Mouse (Mus musculus) monocyte, adult 2 months (primary cell): ENCODE data around the gene Gabrb1.

ENCODE experiments used
- DNase-seq, 2 experiments: peaks; one replicate each; pipeline ENCODE4 v3.0.0; 2022; ENCODE audit warnings: low spot score in 2 of 2, low read depth in 1 of 2

Gene Gabrb1

DNA sequence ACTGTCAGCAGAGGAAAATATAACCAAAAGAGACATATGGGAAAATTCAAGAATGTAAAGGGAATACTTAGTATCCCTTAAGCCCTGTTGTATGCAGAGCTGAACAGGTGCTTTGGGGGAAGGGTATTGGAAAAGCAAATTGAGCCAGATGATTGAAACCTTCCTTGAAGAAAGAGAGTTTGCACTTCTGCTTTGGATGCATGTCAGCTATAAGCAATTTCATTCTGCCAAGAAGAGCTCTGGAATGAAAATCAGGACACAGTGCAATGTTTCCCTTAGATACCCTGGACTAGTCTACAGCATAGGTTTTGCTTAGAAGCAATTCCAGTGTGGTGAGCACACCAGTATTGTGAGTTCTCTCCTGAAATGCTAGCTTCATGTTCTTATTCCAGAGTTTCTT lies 170.4 kb downstream of the Gabrb1 start:
- no peak for DNase-seq

DNA sequence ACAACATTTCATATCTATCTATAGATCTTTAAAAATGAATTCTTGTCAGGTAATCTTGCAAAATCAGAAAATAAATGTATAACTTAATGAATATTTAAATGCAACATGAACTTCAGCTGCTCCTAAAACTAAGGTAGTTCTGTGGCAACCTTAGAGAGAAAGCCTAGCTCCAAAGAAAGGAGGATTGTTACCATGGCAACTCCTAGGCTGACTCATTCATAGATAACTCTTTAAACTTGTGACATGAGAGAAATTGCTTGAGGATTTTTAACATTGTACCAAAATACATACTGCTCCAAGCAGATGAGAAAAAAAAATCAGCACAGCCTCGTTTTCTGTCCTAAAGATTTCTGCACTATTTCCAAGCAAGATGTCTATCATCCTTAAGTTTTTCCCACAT lies 171.1 kb downstream of the Gabrb1 start:
- DNase-seq = no peak

DNA sequence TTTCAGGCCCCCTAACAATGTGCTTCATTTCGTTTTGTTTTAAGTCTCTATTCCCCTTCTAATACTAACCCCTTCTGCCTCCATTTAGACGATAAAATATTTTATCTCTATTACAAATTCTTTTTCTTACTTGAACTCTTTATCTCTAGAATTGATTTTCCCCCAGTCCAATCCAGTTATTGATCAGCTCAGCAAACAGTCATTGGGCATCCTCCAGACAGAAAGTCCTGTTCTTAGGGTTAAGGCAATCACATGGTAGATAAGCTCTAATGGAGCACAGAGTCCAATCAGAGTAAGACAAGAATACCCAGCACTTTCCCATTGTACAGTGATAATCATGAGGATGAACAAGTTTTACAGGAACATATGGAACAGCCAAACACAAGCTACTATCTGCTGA lies 172.4 kb downstream of the Gabrb1 start:
- no peak for DNase-seq

DNA sequence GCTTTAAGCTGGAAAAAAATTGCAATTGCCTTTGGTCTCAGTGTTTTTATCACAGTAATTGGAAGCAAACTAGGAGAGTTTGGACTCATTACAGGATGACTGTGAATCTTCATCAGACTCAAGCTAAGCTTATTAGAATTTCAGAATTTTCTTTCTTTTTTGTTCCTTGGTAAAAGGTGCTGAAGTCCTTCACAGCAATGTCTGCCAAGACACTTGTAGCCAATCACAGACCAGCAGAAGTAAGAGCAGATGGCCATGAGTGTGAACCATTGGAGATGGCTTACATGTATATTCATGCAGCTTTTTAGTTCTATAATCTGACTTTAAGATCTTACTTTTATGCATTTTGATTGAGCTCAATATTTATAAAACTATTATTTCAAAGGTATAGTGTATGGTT lies 184.3 kb downstream of the Gabrb1 start:
- DNase-seq = no peak

DNA sequence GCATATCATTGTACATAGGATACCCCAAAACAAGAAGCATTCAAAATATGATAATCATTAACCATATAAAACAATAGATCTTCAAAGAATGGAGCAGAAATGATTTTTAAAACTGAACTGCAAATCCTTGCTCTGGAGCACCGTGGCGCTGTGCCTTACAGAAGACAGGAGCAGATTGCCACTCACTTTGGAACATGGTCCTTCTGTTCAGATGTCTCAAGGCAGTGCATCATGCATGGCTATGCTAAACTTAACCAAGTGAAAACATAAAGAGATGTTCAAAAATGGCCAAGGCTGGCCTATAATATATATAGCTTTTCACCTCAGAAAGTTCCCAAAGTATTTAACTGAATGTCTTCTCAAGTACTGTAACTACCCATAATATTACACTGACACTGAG lies 240.3 kb downstream of the Gabrb1 start:
- no peak for DNase-seq

DNA sequence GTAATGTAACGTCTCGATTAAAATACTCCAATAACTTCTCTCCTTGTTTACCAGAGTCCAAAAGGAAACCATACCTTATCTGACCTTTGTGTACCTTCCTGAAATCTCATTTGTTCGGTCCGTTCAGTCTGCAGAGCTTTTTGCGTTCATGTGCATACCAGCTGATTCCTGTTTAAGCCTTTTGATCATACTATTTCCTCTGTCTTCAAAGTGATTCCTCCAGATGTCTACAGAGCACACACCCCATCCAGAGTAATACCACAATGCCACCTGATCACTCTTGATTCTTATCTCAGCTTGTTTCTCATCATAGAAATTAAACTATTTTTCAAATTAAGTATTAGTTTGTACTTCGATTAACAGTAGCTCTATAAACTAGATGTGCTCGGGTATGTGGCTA lies 245.5 kb downstream of the Gabrb1 start:
- no peak for DNase-seq

DNA sequence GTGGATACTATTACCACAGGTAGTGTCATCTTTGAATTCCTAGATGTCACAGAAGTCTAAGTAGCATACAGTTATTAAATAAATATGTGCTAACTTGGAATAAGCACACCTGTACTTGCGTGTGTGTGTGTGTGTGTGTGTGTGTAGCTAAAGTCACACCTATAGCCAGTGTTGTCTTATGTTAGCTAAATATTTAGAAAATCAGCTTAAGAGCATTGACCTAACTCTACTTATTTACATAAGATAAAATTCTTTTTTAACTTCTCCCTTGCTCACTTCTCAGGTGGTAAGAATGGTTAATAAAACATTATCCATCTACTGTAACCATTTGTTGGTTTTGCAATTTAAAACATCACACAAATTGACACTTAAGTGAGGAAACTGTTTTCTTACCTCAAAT lies 256.1 kb downstream of the Gabrb1 start:
- DNase-seq = no peak

DNA sequence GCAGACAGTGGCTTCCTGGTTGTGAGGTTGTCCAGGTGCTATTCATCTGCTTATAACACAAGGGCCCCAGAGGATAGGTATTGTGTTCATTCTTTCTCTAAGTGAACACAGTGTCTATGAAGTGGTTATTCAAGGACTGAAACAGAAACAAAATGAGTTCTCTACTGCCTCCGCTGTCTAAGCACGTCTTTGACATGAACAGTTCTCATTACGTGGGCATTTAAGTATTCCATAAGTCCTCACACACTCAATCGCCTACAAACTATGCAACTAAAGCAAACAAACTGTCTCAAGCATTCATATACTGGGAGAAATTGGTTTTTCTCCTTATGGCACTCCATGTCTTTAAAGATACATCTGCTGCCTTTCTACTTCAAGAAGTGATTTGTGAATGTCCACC lies 257.8 kb downstream of the Gabrb1 start:
- no peak for DNase-seq

DNA sequence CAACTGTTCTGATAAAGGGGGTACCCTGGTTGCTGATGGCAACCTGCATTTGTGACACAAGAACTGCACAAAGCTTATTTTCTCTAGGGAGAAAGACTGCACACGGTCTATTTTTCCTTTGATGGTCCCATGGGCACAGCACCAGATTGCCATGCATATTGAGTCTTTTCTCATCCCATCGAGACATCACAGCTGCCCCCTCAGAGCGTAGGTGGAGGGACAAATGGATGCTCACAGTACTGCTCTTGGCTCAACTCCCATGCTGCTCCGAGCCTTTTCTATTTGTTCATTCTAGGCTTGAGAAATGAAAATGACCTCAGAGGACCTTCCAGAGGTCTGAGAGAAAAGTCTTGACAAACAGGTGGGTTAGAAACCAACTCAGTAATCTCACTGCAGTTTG lies 259.3 kb downstream of the Gabrb1 start:
- no peak for DNase-seq

DNA sequence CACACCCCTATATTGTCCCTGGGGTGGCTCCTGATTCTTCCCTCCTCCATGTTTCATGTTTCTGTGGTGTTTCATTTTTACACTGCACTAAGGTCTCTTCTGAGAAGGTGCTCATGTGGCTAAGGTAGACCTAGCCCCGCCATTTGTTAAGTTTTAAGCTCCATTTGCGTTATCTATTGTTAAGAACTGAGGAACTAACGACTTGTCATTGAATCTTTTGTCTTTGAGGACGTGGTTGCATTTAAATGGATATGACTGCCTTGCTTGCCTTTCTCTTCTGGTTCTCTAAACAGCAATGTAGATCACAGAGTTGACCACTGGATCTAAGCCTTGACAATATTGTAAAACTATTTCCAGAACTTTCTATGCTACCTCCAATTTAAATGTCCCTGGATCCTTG lies 265.7 kb downstream of the Gabrb1 start:
- no peak for DNase-seq

DNA sequence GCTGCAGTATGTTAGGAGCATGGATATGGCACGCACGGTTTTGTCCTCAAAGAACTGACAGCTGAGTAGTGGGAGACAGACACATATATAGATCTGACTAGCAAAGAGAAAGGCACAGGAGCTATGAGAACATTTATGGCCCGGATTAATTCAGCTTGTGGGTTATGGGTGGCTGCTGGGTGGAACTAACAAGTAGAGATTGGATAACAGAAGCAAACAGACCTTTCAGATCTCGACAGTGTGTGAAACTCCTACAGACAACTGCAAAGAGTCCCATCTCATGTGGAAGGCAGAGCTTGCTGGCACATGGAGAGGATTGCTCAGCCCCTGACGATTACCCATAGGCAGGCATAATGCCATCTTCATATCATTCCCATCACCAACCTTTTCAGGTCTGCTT lies 268.4 kb downstream of the Gabrb1 start:
- no peak for DNase-seq

DNA sequence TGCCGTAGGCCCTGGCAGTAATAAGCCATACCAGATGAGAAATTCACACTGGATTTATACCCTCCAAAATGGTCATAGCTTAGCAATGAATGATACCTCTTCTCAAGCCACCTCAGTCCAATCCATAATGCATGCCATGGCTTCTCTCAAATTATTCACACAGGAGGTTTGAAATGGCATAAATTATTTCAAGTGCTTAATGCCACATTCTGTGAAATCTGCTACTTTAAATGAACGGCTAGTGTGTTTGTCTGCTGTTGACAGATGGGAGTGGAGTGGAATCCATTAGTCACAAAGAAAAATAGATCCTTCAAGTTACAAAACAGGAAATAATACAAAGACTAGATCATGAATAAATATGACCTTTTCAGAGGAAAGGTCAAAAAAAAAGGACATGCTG lies 272.1 kb downstream of the Gabrb1 start:
- DNase-seq = no peak

DNA sequence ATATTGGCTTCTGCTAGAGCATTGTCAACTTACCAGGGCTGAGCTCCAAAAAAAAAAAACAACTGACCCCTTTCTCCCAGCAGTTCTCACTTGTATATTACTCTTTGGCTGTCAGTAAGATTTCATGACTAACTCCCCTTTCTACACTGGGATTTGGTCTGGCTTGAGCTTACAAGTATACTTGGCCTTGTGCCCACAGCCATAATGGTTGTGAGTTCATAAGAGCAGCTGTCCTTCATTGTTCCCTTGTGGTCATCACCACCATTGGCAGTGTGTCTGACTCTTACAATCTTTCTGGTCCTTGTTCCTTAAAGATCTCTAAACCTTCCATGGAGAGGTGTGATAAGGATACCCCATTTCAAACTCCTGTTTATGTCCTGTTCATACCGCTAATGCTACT lies 293.5 kb downstream of the Gabrb1 start:
- DNase-seq = no peak

DNA sequence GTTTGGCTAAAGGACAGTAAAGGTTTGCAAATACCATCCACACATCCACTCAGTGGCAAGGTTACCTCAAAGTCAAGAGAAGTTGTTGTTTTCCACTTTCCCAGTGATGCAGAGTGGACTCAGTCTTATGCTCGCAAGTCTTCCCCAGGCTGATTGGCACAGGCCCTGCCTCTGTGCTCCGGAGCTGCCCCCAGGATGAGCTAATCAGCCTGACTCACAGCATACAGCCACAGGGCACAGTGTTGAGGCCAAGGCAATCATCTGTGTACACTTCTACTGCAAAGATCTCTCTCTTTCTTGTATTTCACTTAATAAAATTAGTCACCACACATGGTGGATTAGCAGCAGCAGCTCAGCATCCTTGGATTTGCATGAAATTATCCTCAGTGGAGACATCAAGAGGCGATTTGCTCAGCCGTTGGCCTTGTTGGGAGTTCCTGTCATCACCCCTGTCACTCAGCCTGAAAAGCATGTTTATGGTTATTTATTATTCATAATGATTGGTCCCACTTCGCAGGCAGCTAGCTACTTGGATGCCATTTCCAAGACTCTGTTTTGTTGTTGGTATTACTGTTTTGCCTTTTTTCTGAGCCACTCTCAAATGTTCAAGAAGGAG lies 297.3 kb downstream of the Gabrb1 start:
- no peak for DNase-seq

DNA sequence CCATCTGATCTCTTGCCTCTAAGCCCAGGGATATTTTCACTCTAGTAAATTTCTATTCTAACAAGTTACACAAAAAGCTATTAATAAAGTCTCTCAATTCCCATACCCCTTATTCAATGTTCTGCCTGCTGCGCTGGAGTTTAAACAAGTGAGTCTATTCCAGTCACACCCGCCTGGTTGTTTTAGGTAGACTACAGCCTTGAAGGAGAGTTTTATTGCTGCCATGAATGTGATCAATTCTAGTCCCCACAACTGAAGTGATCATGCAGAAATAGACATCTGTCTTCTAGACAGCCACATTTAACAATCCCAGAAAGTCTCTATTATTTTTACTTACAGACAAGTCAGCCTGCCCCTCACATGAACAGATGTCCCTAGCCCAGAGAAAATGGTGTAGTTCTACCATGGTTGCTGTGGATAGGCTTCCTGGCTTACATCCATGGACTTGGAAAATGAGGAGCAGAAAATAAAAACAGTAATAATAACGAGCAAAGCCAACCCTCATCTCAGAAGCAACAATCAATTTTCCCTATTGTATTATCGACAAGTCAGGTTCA lies 307.0 kb downstream of the Gabrb1 start:
- no peak for DNase-seq

DNA sequence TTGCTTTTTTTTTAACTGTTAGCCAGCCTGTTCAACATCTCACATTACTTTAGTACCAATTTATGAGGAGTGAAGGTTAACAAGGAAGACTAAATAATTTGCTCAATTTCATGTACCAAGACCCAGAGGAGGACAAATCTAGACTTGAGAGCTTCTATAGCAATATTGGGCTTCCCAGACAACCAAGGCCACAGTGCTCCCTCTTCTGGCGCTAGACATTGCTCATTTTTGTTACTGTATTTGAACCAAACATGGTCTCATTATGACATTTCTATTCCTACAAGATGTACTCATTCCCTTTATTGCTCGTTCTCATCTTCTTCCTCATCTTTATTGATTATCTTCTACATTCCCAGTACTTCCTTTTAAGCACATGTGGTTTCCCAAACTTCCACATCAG lies 307.6 kb downstream of the Gabrb1 start:
- DNase-seq = no peak

DNA sequence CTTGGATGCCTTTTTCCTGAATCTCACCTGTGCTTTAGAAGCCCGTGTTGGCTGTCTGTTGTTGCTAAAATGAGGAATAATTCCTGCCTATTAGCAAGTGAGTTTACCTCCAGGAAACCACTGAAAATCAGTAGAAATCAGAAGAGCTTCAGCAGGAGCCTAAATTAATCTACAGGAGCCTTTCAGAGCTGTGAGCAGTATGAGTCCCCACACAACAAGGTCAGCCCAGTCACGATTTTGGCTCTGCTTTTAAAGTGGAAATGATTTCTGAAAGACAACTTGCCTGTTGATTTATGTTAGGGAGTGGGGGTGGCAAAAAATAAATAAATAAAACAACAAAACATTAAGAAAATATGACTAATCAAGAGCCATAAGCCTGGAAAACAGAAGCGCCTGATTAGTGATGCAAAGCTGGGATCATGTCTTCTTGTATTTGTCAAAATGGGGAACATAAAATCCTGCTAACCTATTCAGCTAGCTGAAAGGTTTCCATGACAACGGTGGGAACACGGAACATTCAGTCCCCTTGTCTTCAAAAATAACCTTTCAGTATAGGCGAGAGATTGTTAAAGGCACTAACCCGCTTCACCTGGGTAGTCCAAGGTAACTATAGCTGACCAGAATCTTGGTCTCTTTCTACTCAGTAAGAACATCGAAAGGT lies 312.4 kb downstream of the Gabrb1 start:
- DNase-seq = no peak

DNA sequence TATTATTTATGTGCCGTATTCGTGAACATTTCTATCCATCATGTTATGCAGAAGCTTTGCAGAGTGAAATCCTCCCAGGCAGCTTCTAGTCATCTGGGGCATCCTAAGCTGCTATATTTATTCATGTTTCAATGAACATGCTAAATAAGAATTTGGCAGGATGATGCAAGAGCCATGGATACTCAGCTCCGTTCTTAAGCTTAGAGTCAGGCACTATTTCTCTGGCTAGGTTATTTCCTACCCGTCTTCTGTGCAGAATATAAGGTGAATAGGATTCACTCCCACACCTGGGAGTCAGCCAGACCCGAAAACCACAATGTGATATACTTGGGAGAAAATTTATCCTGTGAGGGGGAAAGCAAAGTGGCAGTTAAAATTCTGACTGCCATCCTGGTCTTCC lies 314.9 kb downstream of the Gabrb1 start:
- DNase-seq = no peak

DNA sequence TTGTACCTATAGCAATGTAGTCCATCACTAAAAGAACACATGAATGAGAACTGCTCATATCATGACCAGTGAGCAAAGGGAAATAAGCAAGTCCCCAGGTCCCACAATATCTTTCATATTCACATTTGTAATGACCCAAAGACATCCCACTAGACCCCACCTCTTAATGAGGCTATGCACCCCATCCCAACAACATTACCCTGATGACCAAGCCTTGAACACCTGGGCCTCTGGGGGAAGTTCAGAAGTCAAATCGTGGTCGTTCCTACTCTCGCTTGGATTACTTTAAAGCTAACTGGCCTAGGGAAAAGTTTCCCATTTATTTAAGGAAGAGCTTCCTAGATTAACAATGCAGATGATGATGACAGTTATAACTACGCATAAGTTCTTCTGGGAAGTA lies 318.2 kb downstream of the Gabrb1 start:
- DNase-seq = no peak

DNA sequence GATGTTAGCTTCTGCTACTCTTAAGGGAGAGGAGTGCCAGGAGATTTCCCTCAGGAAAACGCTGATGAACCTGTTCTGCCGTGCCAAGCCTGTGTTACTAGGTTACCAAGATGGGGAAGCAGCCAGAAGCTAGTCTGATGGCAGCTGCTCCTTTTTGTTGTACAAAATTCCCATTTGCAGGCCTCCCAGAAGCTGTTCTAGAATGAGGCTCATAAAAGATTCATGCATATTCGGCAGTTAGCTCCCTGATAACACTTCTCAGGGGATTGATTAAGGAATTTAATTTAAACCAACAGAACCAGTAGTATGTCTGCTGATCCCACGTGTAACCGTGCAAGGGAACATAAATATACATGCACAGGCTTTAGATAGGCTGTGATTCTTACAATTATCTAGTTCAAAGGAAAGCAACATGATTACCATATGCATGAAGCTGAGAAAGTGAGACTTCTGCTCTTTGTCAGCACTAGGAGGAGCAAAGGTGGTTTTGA lies 318.7 kb downstream of the Gabrb1 start:
- no peak for DNase-seq

DNA sequence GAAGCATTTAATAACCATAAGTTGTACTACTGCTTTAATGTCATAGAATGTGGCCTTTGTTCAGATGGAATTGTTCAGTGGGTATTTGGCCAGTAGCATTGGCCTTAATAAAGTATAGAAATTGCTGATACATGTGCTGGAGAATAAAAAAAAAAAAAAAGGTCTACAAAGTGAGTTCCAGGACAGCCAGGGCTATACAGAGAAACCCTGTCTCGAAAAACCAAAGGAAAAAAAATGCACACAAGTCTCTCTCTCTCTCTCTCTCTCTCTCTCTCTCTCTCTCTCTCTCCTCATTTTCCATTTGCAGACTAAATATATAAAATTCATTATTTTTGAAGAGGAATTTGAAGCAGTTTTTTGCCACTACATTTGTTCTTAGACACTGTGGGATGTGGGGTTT lies 328.6 kb downstream of the Gabrb1 start:
- no peak for DNase-seq

DNA sequence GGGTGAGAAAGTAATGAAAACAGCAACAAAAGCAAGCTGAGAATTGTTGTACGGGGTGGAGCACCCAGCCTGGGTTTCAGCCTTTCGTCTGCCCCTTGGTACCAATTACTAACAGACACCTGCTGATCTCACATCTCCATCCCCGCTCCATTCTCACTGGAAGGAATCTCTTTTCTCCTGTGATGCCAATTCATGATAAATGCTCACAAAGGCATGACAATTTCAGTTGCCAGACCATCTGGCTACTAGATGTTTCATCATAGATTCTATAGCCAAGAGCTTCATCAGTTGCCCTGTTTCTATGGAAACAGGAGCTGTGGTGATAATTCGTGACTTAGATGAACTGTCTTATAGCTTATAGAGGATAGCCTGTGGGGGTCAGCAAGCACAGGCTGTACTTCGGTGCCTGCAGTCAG lies 329.1 kb downstream of the Gabrb1 start:
- no peak for DNase-seq

DNA sequence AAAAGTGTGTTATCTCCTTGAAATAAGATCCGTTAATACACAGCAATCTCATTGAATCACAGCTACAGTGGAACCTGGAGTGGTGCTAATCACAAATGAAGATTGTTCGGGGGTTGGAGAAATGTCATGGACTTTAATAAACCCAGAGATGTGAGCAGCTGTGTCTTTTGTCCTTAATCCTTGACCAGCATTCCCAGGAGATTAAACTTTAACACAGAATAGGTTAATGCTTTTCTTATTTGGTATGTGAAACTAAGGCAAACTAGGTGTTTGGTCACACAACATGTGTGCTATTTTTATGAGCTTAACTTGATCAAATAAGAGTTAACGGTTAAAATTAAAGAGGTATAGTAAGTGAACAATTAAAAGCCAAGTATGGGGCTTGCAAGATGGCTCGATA lies 341.6 kb downstream of the Gabrb1 start:
- DNase-seq = no peak
